Mouse (Mus musculus) ES-Bruce4 (cell line): ENCODE measurements around the gene Foxred1. TPM values are rescaled to one million over a fixed set of nuclear protein-coding genes. Genes with fewer than 3 reads are reported as not detected.

Experiments
- H3K27ac ChIP-seq: 2 replicates; pipeline ENCODE4 v1.5.1; 2012; ENCODE audit warnings: low read length, inconsistent platforms; ENCODE audit not compliant: insufficient read depth
- H3K27me3 ChIP-seq: 2 replicates; pipeline ENCODE4 v1.6.1; 2012; ENCODE audit warnings: mild to moderate bottlenecking, low read length, inconsistent platforms; ENCODE audit not compliant: control insufficient read depth, poor library complexity, insufficient read depth, severe bottlenecking
- H3K36me3 ChIP-seq: 2 replicates; pipeline ENCODE4 v1.6.1; 2012; ENCODE audit warnings: inconsistent platforms, mild to moderate bottlenecking, low read length, moderate library complexity; ENCODE audit not compliant: control insufficient read depth, poor library complexity, insufficient read depth, severe bottlenecking
- H3K4me1 ChIP-seq: one replicate; pipeline ENCODE4 v1.8.1; 2011; ENCODE audit warnings: low read length; ENCODE audit not compliant: control insufficient read depth, insufficient read depth
- H3K4me3 ChIP-seq: 2 replicates; pipeline ENCODE4 v1.5.1; 2011; ENCODE audit warnings: low read depth, mild to moderate bottlenecking, low read length
- H3K9ac ChIP-seq: 2 replicates; pipeline ENCODE4 v1.6.1; 2012; ENCODE audit warnings: low read depth, mild to moderate bottlenecking, inconsistent platforms; ENCODE audit not compliant: poor library complexity, severe bottlenecking
- H3K9me3 ChIP-seq: replicated peaks from 2 replicates; pipeline ENCODE4 v1.6.1; 2012; ENCODE audit warnings: mild to moderate bottlenecking, low read length, inconsistent platforms; ENCODE audit not compliant: control insufficient read depth, poor library complexity, insufficient read depth, severe bottlenecking
- CTCF ChIP-seq: IDR thresholded peaks from one replicate; pipeline ENCODE4 v1.8.1; 2011; ENCODE audit warnings: low read depth, low read length
- EP300 ChIP-seq: IDR thresholded peaks from 2 replicates; pipeline ENCODE4 v1.6.1; 2011; ENCODE audit warnings: low read depth, low read length; ENCODE audit not compliant: insufficient read depth
- POLR2A ChIP-seq: IDR thresholded peaks from one replicate; pipeline ENCODE4 v1.8.1; 2011; ENCODE audit warnings: low read length; ENCODE audit not compliant: insufficient read depth
- polyA plus RNA-seq: library from polyadenylated mRNA; stranded (reverse); fragments of >200 nt; gene quantifications from 2 replicates; pipeline ENCODE4 v1.2.4, GENCODE M21; 2011; ENCODE audit warnings: low read depth; ENCODE audit not compliant: missing spikeins, insufficient read depth, insufficient read length

Gene Foxred1
- polyA plus RNA-seq, 1 experiment, result 34.7 TPM

GRCm38 (mm10) chr9:35211573-35212511 lies 987 bp upstream of the Foxred1 start:
- H3K9me3 ChIP-seq, result no peaks in the 10 kb centered on the region
- no peaks in the 10 kb centered on the region for H3K4me1 ChIP-seq
- H3K9ac ChIP-seq, result peak overlapping the region; percentile 72
- TF ChIP-seq CTCF (no peak), POLR2A (no peak), EP300 (no peak)
- peaks cover 58% of the 10 kb centered on the region for H3K36me3 ChIP-seq
- H3K27ac ChIP-seq, result peak overlapping the region; percentile 4; the same call in 1 of the 2 replicates
- H3K4me3 ChIP-seq, result peak overlapping the region; percentile 100
- H3K27me3 ChIP-seq, result no peaks in the 10 kb centered on the region

- Histone ChIP-seq H3K9ac (no peak overlapping the region), H3K4me1 (no peaks in the 10 kb centered on the region), H3K36me3 (peaks cover 42% of the 10 kb centered on the region), H3K9me3 (no peaks in the 10 kb centered on the region), H3K27me3 (no peaks in the 10 kb centered on the region), H3K4me3 (no peak overlapping the region), H3K27ac (no peak overlapping the region)
- TF ChIP-seq CTCF, result no peak
- no peak for TF ChIP-seq EP300
- no peak for TF ChIP-seq POLR2A
These were observed 6.4 kb downstream of the Foxred1 start for GRCm38 (mm10) chr9:35204421-35204820.

- H3K9ac ChIP-seq, result no peak overlapping the region
- TF ChIP-seq EP300 (no peak), CTCF (no peak), POLR2A (no peak)
- peaks cover 33% of the 10 kb centered on the region for H3K36me3 ChIP-seq
- H3K4me3 ChIP-seq, result no peak overlapping the region
- no peaks in the 10 kb centered on the region for H3K27me3 ChIP-seq
- no peak overlapping the region for H3K27ac ChIP-seq
- no peaks in the 10 kb centered on the region for H3K4me1 ChIP-seq
- no peaks in the 10 kb centered on the region for H3K9me3 ChIP-seq
These were observed 7.3 kb downstream of the Foxred1 start for GRCm38 (mm10) chr9:35203536-35203935.

- no peaks in the 10 kb centered on the region for H3K9me3 ChIP-seq
- TF ChIP-seq EP300 (no peak), POLR2A (no peak), CTCF (no peak)
- H3K27ac ChIP-seq, result no peak overlapping the region
- H3K9ac ChIP-seq, result no peak overlapping the region
- peaks cover 12% of the 10 kb centered on the region for H3K36me3 ChIP-seq
- H3K27me3 ChIP-seq, result no peaks in the 10 kb centered on the region
- no peak overlapping the region for H3K4me3 ChIP-seq
- H3K4me1 ChIP-seq, result no peaks in the 10 kb centered on the region
These were observed 10.3 kb downstream of the Foxred1 start for GRCm38 (mm10) chr9:35200529-35201060.

- TF ChIP-seq EP300, result no peak
- no peak for TF ChIP-seq POLR2A
- TF ChIP-seq CTCF, result peak; percentile 66
- Histone ChIP-seq H3K27ac (no peak within 1 kb of the TSS), H3K4me1 (no peaks in the 10 kb centered on the region), H3K27me3 (no peaks in the 10 kb centered on the region), H3K9me3 (no peaks in the 10 kb centered on the region), H3K9ac (peak within 1 kb of the TSS; percentile 81), H3K4me3 (peak within 1 kb of the TSS; percentile 67), H3K36me3 (peaks cover 5% of the 10 kb centered on the region)
These were observed 10.9 kb downstream of the Foxred1 start, which contains the start of the genes Srpr and Tirap for GRCm38 (mm10) chr9:35199772-35200471. TSS of gene Srpr (plus strand) at chr9:35200175. TSS of gene Tirap (minus strand) at chr9:35200291.
